Mouse (Mus musculus) embryonic fibroblast, embryonic 13.5 days (primary cell): ENCODE results near the gene Rhebl1. TPM values are rescaled to one million over a fixed set of nuclear protein-coding genes. Genes with fewer than 3 reads are reported as not detected.
"Not testable (repeated sequence)": the region's sequence is repeated elsewhere in the genome, so short reads cannot be mapped to it uniquely, and the experiment has no call there.

Experiments
- H3K27ac ChIP-seq: 2 replicates; pipeline ENCODE4 v1.5.1; 2012; ENCODE audit warnings: low read length, control low read depth, inconsistent platforms; ENCODE audit not compliant: insufficient read depth
- H3K4me1 ChIP-seq: 2 replicates; pipeline ENCODE4 v1.6.1; 2011; ENCODE audit warnings: low read length; ENCODE audit not compliant: control insufficient read depth, insufficient read depth
- H3K4me3 ChIP-seq: 2 replicates; pipeline ENCODE4 v1.5.1; 2011; ENCODE audit warnings: mild to moderate bottlenecking, control low read depth, low read length; ENCODE audit not compliant: insufficient read depth
- CTCF ChIP-seq: IDR thresholded peaks from 2 replicates; pipeline ENCODE4 v1.5.1; 2011; ENCODE audit warnings: mild to moderate bottlenecking, control low read depth, low read length, moderate library complexity, borderline replicate concordance; ENCODE audit not compliant: insufficient read depth
- POLR2A ChIP-seq: IDR thresholded peaks from 2 replicates; pipeline ENCODE4 v1.6.1; 2011; ENCODE audit warnings: low read depth, mild to moderate bottlenecking, control low read depth, low read length, moderate library complexity
- polyA plus RNA-seq: library from polyadenylated mRNA; stranded (reverse); fragments of >200 nt; gene quantifications from 2 replicates; pipeline ENCODE4 v1.2.4, GENCODE M21; 2011; ENCODE audit warnings: low read depth; ENCODE audit not compliant: missing spikeins, insufficient read length

The Rhebl1 gene
- 6.0 and 7.8 TPM in 2 replicates for polyA plus RNA-seq

GRCm38 (mm10) chr15:98893940-98894745, at the start of gene Rhebl1:
Gene Rhebl1 (minus strand): TSS chr15:98894540.
- Histone ChIP-seq H3K4me1 (peaks cover 4% of the 10 kb centered on the region; the same call in 1 of the 2 replicates), H3K4me3 (peak within 1 kb of the TSS; percentile 31), H3K27ac (no peak within 1 kb of the TSS)
- TF ChIP-seq POLR2A (0 out of 2 replicates have a peak, but pooled peaks have one; percentile 34), CTCF (no peak)

- H3K4me1 ChIP-seq: no peaks in the 10 kb centered on the region
- H3K4me3 ChIP-seq: no peak overlapping the region
- no peak overlapping the region for H3K27ac ChIP-seq
- TF ChIP-seq CTCF (no peak), POLR2A (no peak)
Observed at GRCm38 (mm10) chr15:98943133-98943532, 48.8 kb upstream of the Rhebl1 start.

- H3K4me3 ChIP-seq: no peak overlapping the region
- TF ChIP-seq POLR2A (no peak), CTCF (no peak)
- H3K4me1 ChIP-seq: no peaks in the 10 kb centered on the region
- no peak overlapping the region for H3K27ac ChIP-seq
Observed at GRCm38 (mm10) chr15:98942081-98942480, 47.7 kb upstream of the Rhebl1 start.

GRCm38 (mm10) chr15:98941539-98941938, 47.2 kb upstream of the Rhebl1 start:
- Histone ChIP-seq H3K4me1 (no peaks in the 10 kb centered on the region), H3K4me3 (no peak overlapping the region), H3K27ac (no peak overlapping the region)
- no peak for TF ChIP-seq POLR2A
- TF ChIP-seq CTCF: no peak

GRCm38 (mm10) chr15:98940816-98941215, 46.5 kb upstream of the Rhebl1 start:
- TF ChIP-seq CTCF (no peak), POLR2A (no peak)
- Histone ChIP-seq H3K4me1 (no peaks in the 10 kb centered on the region), H3K4me3 (no peak overlapping the region)

GRCm38 (mm10) chr15:98934217-98934839, 40.0 kb upstream of the Rhebl1 start, which contains the start of gene Tuba1b:
Gene Tuba1b (minus strand): TSS chr15:98934565.
- Histone ChIP-seq H3K4me3 (peak within 1 kb of the TSS; percentile 99), H3K4me1 (no peaks in the 10 kb centered on the region), H3K27ac (peak within 1 kb of the TSS; percentile 99)
- no peak for TF ChIP-seq CTCF
- peak; percentile 92 for TF ChIP-seq POLR2A

More at GRCm38 (mm10) chr15:98940816-98941215, 46.5 kb upstream of the Rhebl1 start:
- no peak overlapping the region for H3K27ac ChIP-seq

- peaks cover 3% of the 10 kb centered on the region; the same call in 1 of the 2 replicates for H3K4me1 ChIP-seq
- H3K4me3 ChIP-seq: peak overlapping the region; percentile 98
- TF ChIP-seq POLR2A: peak; percentile 36; the same call in 1 of the 2 replicates
- TF ChIP-seq CTCF: no peak
- peak overlapping the region; percentile 93 for H3K27ac ChIP-seq
Observed at GRCm38 (mm10) chr15:98933833-98934216, 39.5 kb upstream of the Rhebl1 start.

- not testable (repeated sequence) for H3K4me1 ChIP-seq
- Histone ChIP-seq H3K27ac (peak overlapping the region; percentile 72), H3K4me3 (peak overlapping the region; percentile 98)
- peak; percentile 13; the same call in 1 of the 2 replicates for TF ChIP-seq POLR2A
Observed at GRCm38 (mm10) chr15:98933004-98933671, 38.8 kb upstream of the Rhebl1 start.

GRCm38 (mm10) chr15:98930998-98931397, 36.7 kb upstream of the Rhebl1 start:
- Histone ChIP-seq H3K4me3 (peak overlapping the region; percentile 35; the same call in 1 of the 2 replicates), H3K27ac (no peak overlapping the region), H3K4me1 (peaks cover 3% of the 10 kb centered on the region; the same call in 1 of the 2 replicates)
- no peak for TF ChIP-seq CTCF
- peak; percentile 48 for TF ChIP-seq POLR2A
